Mouse (Mus musculus): ENCODE data around the gene Tmc6.

- TF ChIP-seq CTCF (IDR thresholded peaks at IDR 0.05; ENCODE audit: borderline replicate concordance, extremely low read depth, insufficient read depth, insufficient read length) (no peak), POLR2A (IDR thresholded peaks at IDR 0.05; ENCODE audit: borderline replicate concordance, extremely low read depth, insufficient read depth, insufficient read length, poor library complexity, severe bottlenecking) (no peak)
Measured at GRCm38 (mm10) chr11:117760374-117761119, 21.5 kb downstream of the Tmc6 start.

Data from brain, embryonic 14.5 days (tissue).